Mouse (Mus musculus) heart, postnatal 4 days (tissue): ENCODE results near the gene Fam219b. TPM values are rescaled to one million over a fixed set of nuclear protein-coding genes. Genes with fewer than 3 reads are reported as not detected.

Experiments used
- DNase-seq: peaks from one replicate; pipeline ENCODE4 v3.0.0; 2021
- total RNA-seq, 2 experiments: library from RNA; stranded (reverse); gene quantifications; 2 replicates each; pipeline ENCODE4 v1.2.3; 2021

The Fam219b gene
- total RNA-seq, 2 experiments from 2014 or later, result 7.9 to 8.8 TPM

- peak; percentile 62 for DNase-seq
Observed at GRCm38 (mm10) chr9:57565741-57566221, 28.5 kb downstream of the Fam219b start.

GRCm38 (mm10) chr9:57566846-57567245 is 29.5 kb downstream of the Fam219b start:
- no peak for DNase-seq

- no peak for DNase-seq
Observed at GRCm38 (mm10) chr9:57568500-57568899, 31.2 kb downstream of the Fam219b start.

GRCm38 (mm10) chr9:57574397-57574796 is 37.1 kb downstream of the Fam219b start:
- no peak for DNase-seq

- no peak for DNase-seq
Observed at GRCm38 (mm10) chr9:57575577-57575976, 38.2 kb downstream of the Fam219b start.

- no peak for DNase-seq
Observed at GRCm38 (mm10) chr9:57577144-57577849, 40.0 kb downstream of the Fam219b start.

GRCm38 (mm10) chr9:57584991-57585390 is 47.7 kb downstream of the Fam219b start:
- DNase-seq, result no peak

- DNase-seq, result peak; percentile 84
Observed at GRCm38 (mm10) chr9:57589224-57590126, 52.1 kb downstream of the Fam219b start, which contains the start of gene Ulk3. TSS of gene Ulk3 (plus strand) at chr9:57589452.

GRCm38 (mm10) chr9:57590726-57591125 is 53.4 kb downstream of the Fam219b start:
- DNase-seq, result no peak

Other genes with a start within 250 kb of the Fam219b start
- 1 to 10 TPM; 8.3 TPM for gene Ppcdc, start 97.4 kb upstream of the Fam219b start, total RNA-seq
- 10 to 100 TPM; 11.6 to 11.7 TPM for gene Scamp5, start 69.5 kb upstream of the Fam219b start, total RNA-seq
- 1 to 10 TPM; 7.8 to 9.4 TPM for gene Rpp25, start 33.5 kb upstream of the Fam219b start, total RNA-seq
- gene Cox5a, start 16.3 kb upstream of the Fam219b start, total RNA-seq, result 1,000 to 10,000 TPM; 1,831 to 1,865 TPM
- 100 to 1,000 TPM; 122 to 125 TPM for gene Mpi, start 15.2 kb downstream of the Fam219b start, total RNA-seq
- 10 to 100 TPM; 34.5 to 37.0 TPM for gene Scamp2, start 23.4 kb downstream of the Fam219b start, total RNA-seq
- gene Ulk3, start 51.9 kb downstream of the Fam219b start, total RNA-seq, result 10 to 100 TPM; 11.9 to 12.3 TPM
- not detected for gene Cplx3, start 68.8 kb downstream of the Fam219b start, total RNA-seq
- not detected for gene Lman1l, start 83.2 kb downstream of the Fam219b start, total RNA-seq
- 10 to 100 TPM; 42.1 to 47.0 TPM for gene Csk, start 116.1 kb downstream of the Fam219b start, total RNA-seq
- not detected for gene Cyp1a2, start 146.2 kb downstream of the Fam219b start, total RNA-seq
- not detected for gene Cyp1a1, start 150.4 kb downstream of the Fam219b start, total RNA-seq
- gene Edc3, start 171.0 kb downstream of the Fam219b start, total RNA-seq, result 10 to 100 TPM in 1 of 2 experiments, 1 to 10 TPM in 1; 8.9 to 10.0 TPM
- gene Clk3, start 228.3 kb downstream of the Fam219b start, total RNA-seq, result 10 to 100 TPM; 43.5 to 49.1 TPM